In genomic region chr15:94379425-94379824, GRCm38 (mm10) we compare ENCODE assay signal across 9 mouse cellular contexts.
DNase-seq lines count a peak whose midpoint lies in the region; ATAC-seq and TF ChIP-seq lines count a peak whose summit lies in the region.
"Had no signal": no experiment of that assay in that cellular context is flagged by ENCODE, and none has a peak within 500 bp of the region (broad histone marks: within the 10 kb centered on the region; RNA-seq: fewer than 3 reads in every experiment).

No protein-coding gene starts in this region.

- peak; percentile 43 for TF ChIP-seq CTCF in kidney, adult 2 months (conservative IDR thresholded peaks at IDR 0.05; ENCODE audit: insufficient read depth, insufficient read length, low read depth, low read length)
- peak; percentile 30 for TF ChIP-seq CTCF in ES-Bruce4 (IDR thresholded peaks at IDR 0.05; ENCODE audit: low read depth, low read length)

- no peaks in the 10 kb centered on the region for H3K27me3 ChIP-seq in kidney, adult 2 months (replicated peaks; ENCODE audit: control insufficient read depth, insufficient read depth, low read length)
- no peaks in the 10 kb centered on the region for H3K27me3 ChIP-seq in kidney, embryonic 16.5 days (ENCODE audit: insufficient read depth, low read length)
- peaks cover 2% of the 10 kb centered on the region; the same call in 1 of the 2 replicates for H3K27me3 ChIP-seq in ES-Bruce4 (ENCODE audit: control insufficient read depth, insufficient read depth, low read length, poor library complexity, severe bottlenecking)
- H3K27me3 ChIP-seq: embryonic facial prominence, embryonic 12.5 days; hindbrain, embryonic 15.5 days had no signal

- no peaks in the 10 kb centered on the region for H3K4me1 ChIP-seq in kidney, adult 2 months (ENCODE audit: control insufficient read depth, insufficient read depth, low read length)
- H3K4me1 ChIP-seq in kidney, embryonic 16.5 days (ENCODE audit: insufficient read depth, low read length) = no peaks in the 10 kb centered on the region
- no peaks in the 10 kb centered on the region for H3K4me1 ChIP-seq in ES-Bruce4 (ENCODE audit: control insufficient read depth, insufficient read depth, low read length)
- H3K4me1 ChIP-seq: embryonic facial prominence, embryonic 12.5 days; hindbrain, embryonic 15.5 days had no signal

- no peaks in the 10 kb centered on the region for H3K9me3 ChIP-seq in kidney, embryonic 16.5 days (ENCODE audit: low read length)
- no peaks in the 10 kb centered on the region for H3K9me3 ChIP-seq in ES-Bruce4 (replicated peaks; ENCODE audit: control insufficient read depth, insufficient read depth, low read length, poor library complexity, severe bottlenecking)
- H3K9me3 ChIP-seq: embryonic facial prominence, embryonic 12.5 days; hindbrain, embryonic 15.5 days had no signal

- no peak overlapping the region for H3K9ac ChIP-seq in kidney, embryonic 16.5 days (replicated peaks; ENCODE audit: low read length)
- H3K9ac ChIP-seq in ES-Bruce4 (ENCODE audit: low read depth, poor library complexity, severe bottlenecking) = no peak overlapping the region
- H3K9ac ChIP-seq: embryonic facial prominence, embryonic 12.5 days; hindbrain, embryonic 15.5 days had no signal

- TF ChIP-seq POLR2A in kidney, adult 2 months (IDR thresholded peaks at IDR 0.05; ENCODE audit: low read depth, low read length) = no peak
- no peak for TF ChIP-seq POLR2A in ES-Bruce4 (IDR thresholded peaks at IDR 0.05; ENCODE audit: insufficient read depth, low read length)

- no peak for TF ChIP-seq EP300 in ES-Bruce4 (IDR thresholded peaks at IDR 0.05; ENCODE audit: insufficient read depth, low read depth, low read length)

- H3K4me2 ChIP-seq in kidney, embryonic 16.5 days (replicated peaks; ENCODE audit: low read depth, low read length) = no peak overlapping the region
- H3K4me2 ChIP-seq: embryonic facial prominence, embryonic 12.5 days; hindbrain, embryonic 15.5 days had no signal

- H3K36me3 ChIP-seq in kidney, adult 2 months (ENCODE audit: control insufficient read depth, insufficient read depth, low read length) = no peaks in the 10 kb centered on the region
- no peaks in the 10 kb centered on the region for H3K36me3 ChIP-seq in kidney, embryonic 16.5 days (ENCODE audit: insufficient read depth, low read length)
- no peaks in the 10 kb centered on the region for H3K36me3 ChIP-seq in ES-Bruce4 (ENCODE audit: control insufficient read depth, insufficient read depth, low read length, poor library complexity, severe bottlenecking)
- H3K36me3 ChIP-seq: embryonic facial prominence, embryonic 12.5 days; hindbrain, embryonic 15.5 days had no signal

- DNase-seq in kidney, adult 2 months = peak; percentile 3
- peak; percentile 23 for DNase-seq in CD4-positive helper T cell, adult 2 months (ENCODE audit: low read depth, low spot score)
- peak; percentile 15 to 24 for DNase-seq in kidney, postnatal 4 days
- DNase-seq in layer of hippocampus, adult 9-11 months = no peak
- no peak for DNase-seq in embryo, embryonic 10.5 days (ENCODE audit: low spot score)

- H3K4me3 ChIP-seq in kidney, adult 2 months (ENCODE audit: insufficient read depth, low read depth, low read length) = no peak overlapping the region
- H3K4me3 ChIP-seq in kidney, embryonic 16.5 days (ENCODE audit: low read length) = no peak overlapping the region
- no peak overlapping the region for H3K4me3 ChIP-seq in ES-Bruce4 (ENCODE audit: low read depth, low read length)
- H3K4me3 ChIP-seq: embryonic facial prominence, embryonic 12.5 days; hindbrain, embryonic 15.5 days had no signal

- no peak overlapping the region for H3K27ac ChIP-seq in kidney, adult 2 months (ENCODE audit: insufficient read depth, low read depth, low read length)
- H3K27ac ChIP-seq in kidney, embryonic 16.5 days (ENCODE audit: low read length) = no peak overlapping the region
- no peak overlapping the region for H3K27ac ChIP-seq in ES-Bruce4 (ENCODE audit: insufficient read depth, low read length)
- H3K27ac ChIP-seq: embryonic facial prominence, embryonic 12.5 days; hindbrain, embryonic 15.5 days had no signal

- WGBS in kidney, adult 2 months = 91% methylated on average over 7 of the region's 9 CpGs
- 96% methylated on average over 7 of the region's 9 CpGs for WGBS in kidney, embryonic 16.5 days

- ATAC-seq in kidney, embryonic 16.5 days (ENCODE audit: low FRiP score, low TSS enrichment) = no peak

Comparison
In these comparisons a context has a peak if more than half of its experiments do, and no peak if none do; other contexts are left out.
1. DNase-seq: peak in kidney, adult 2 months (single experiment), CD4-positive helper T cell, adult 2 months (single experiment) and kidney, postnatal 4 days (2 of 2); none in layer of hippocampus, adult 9-11 months (single experiment) and embryo, embryonic 10.5 days (single experiment).